Mouse (Mus musculus) spleen, postnatal 4 days (tissue): ENCODE results near the gene Sphkap.

Experiments used
- DNase-seq, 2 experiments: peaks; one replicate each; pipeline ENCODE4 v3.0.0; 2022; ENCODE audit warnings: low spot score in 2 of 2

Sphkap gene

GRCm38 (mm10) chr1:83297137-83298076 lies 110.6 kb downstream of the Sphkap start:
- no peak for DNase-seq

- no peak for DNase-seq
These were observed 122.1 kb downstream of the Sphkap start for GRCm38 (mm10) chr1:83285866-83286265.

GRCm38 (mm10) chr1:83277044-83277443 lies 131.0 kb downstream of the Sphkap start:
- no peak for DNase-seq

- DNase-seq = no peak
These were observed 131.4 kb downstream of the Sphkap start for GRCm38 (mm10) chr1:83276637-83277036.

- no peak for DNase-seq
These were observed 156.3 kb downstream of the Sphkap start for GRCm38 (mm10) chr1:83251746-83252145.

GRCm38 (mm10) chr1:83248235-83248746 lies 159.7 kb downstream of the Sphkap start:
- no peak for DNase-seq

GRCm38 (mm10) chr1:83227946-83228345 lies 180.1 kb downstream of the Sphkap start:
- DNase-seq = no peak

- DNase-seq = no peak
These were observed 183.5 kb downstream of the Sphkap start for GRCm38 (mm10) chr1:83224423-83224960.

GRCm38 (mm10) chr1:83223072-83223471 lies 184.9 kb downstream of the Sphkap start:
- DNase-seq = no peak

GRCm38 (mm10) chr1:83218260-83218659 lies 189.7 kb downstream of the Sphkap start:
- no peak for DNase-seq

GRCm38 (mm10) chr1:83209981-83210380 lies 198.0 kb downstream of the Sphkap start:
- DNase-seq = no peak
